Mouse (Mus musculus) hindbrain, embryonic 14.5 days (tissue): ENCODE measurements at regions not wholly inside any gene's neighbourhood (a gene's known extent, or its start where the extent isn't known, plus 50 kb on each side); places are given as distances from the start of the nearest gene placed in this dataset.

Experiments used
- ATAC-seq: fragments of 200-750 bp; cut with Nextera tagmentation; 2 replicates; pipeline ENCODE4 v1.8.0; 2017; ENCODE audit warnings: moderate number of reproducible peaks, mild to moderate bottlenecking, moderate TSS enrichment, moderate library complexity; ENCODE audit not compliant: low FRiP score
- DNase-seq: peaks from one replicate; pipeline ENCODE4 v3.0.0-alpha.2; 2015; ENCODE audit warnings: low spot score
- H3K27ac ChIP-seq: fragments of 300-500 bp; sonication (generic); 2 replicates; pipeline ENCODE4 v1.5.1; 2014; ENCODE audit warnings: mild to moderate bottlenecking, moderate library complexity
- H3K27me3 ChIP-seq: fragments of 300-500 bp; sonication (generic); 2 replicates; pipeline ENCODE4 v1.6.1; 2014; ENCODE audit warnings: mild to moderate bottlenecking, low read length, mixed read lengths; ENCODE audit not compliant: control insufficient read depth, insufficient read depth
- H3K36me3 ChIP-seq: fragments of 300-500 bp; sonication (generic); replicated peaks from 2 replicates; pipeline ENCODE4 v1.6.1; 2014; ENCODE audit not compliant: control insufficient read depth, insufficient read depth
- H3K4me1 ChIP-seq: fragments of 300-500 bp; sonication (generic); replicated peaks from 2 replicates; pipeline ENCODE4 v1.6.1; 2014; ENCODE audit warnings: antibody characterized with exemption, low read length, mixed read lengths; ENCODE audit not compliant: control insufficient read depth, insufficient read depth
- H3K4me2 ChIP-seq: fragments of 300-500 bp; sonication (generic); replicated peaks from 2 replicates; pipeline ENCODE4 v1.6.1; 2014; ENCODE audit warnings: mild to moderate bottlenecking, moderate library complexity
- H3K4me3 ChIP-seq: fragments of 300-500 bp; sonication (generic); replicated peaks from 2 replicates; pipeline ENCODE4 v1.5.1; 2014; ENCODE audit warnings: mild to moderate bottlenecking, low read length
- H3K9ac ChIP-seq: fragments of 300-500 bp; sonication (generic); 2 replicates; pipeline ENCODE4 v1.6.1; 2014
- H3K9me3 ChIP-seq: fragments of 300-500 bp; sonication (generic); 2 replicates; pipeline ENCODE4 v1.6.1; 2016; ENCODE audit warnings: low read length; ENCODE audit not compliant: control insufficient read depth
- WGBS: fragments of 180-500 bp; shearing (Covaris S2); extraction: QIAGEN DNeasy Blood & Tissue Kit; methylation state at CpG from one replicate; pipeline ENCODE4 v1.1.7; 2014; 5-methylcytosine and 5-hydroxymethylcytosine counted together

- no peak overlapping the region for H3K4me2 ChIP-seq
- no peak overlapping the region for H3K4me3 ChIP-seq
- no peak overlapping the region for H3K27ac ChIP-seq
- no peaks in the 10 kb centered on the region for H3K27me3 ChIP-seq
- no peaks in the 10 kb centered on the region for H3K9me3 ChIP-seq
- no peaks in the 10 kb centered on the region for H3K4me1 ChIP-seq
- WGBS, result 92% methylated on average over 6 of the region's 6 CpGs
- DNase-seq (no peak), ATAC-seq (no peak)
- H3K9ac ChIP-seq, result no peak overlapping the region
- H3K36me3 ChIP-seq, result no peaks in the 10 kb centered on the region
Measured at GRCm38 (mm10) chr10:96737972-96738371, 121.2 kb downstream of the Btg1 start.

- 96% methylated on average over 5 of the region's 5 CpGs for WGBS
- no peak for DNase-seq
- H3K9me3 ChIP-seq, result no peaks in the 10 kb centered on the region
Measured at GRCm38 (mm10) chr10:96738606-96739005, 121.8 kb downstream of the Btg1 start.

DNA sequence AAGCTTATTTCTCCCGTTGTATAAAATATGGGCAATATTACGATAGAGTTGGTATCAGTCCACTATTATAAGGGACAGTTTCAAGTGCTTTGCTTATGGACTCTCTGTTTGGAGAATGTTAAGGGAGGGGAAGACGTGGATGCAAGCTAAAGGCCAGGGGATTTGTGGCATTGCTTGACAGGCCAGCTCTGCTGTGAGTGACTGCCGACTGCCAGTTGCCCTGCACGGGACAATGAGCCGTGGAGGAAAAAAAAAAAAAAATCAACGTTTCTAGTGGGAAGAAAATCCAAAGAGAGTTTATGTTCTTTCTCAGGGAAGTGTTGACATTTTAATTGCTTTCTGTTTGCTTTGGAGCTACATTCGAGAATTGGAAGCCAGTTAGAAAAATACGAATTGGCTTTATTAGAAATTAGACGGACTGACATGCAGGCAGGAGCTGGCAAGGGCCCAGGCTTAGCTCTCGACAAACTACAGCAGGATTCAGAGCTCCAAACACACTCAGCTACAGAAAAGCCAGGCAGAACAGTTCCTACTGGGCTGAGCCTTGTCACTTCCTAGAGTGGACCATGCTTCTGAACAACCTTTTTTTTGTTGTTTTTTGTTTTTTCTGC is 127.5 kb downstream of the Btg1 start:
- Histone ChIP-seq H3K9me3 (no peaks in the 10 kb centered on the region), H3K9ac (no peak overlapping the region), H3K4me1 (no peaks in the 10 kb centered on the region; the same call in 1 of the 2 replicates), H3K4me3 (no peak overlapping the region), H3K36me3 (no peaks in the 10 kb centered on the region), H3K27me3 (no peaks in the 10 kb centered on the region), H3K27ac (no peak overlapping the region), H3K4me2 (0 out of 2 replicates have a peak overlapping the region, but pooled peaks have one; percentile 7)
- DNase-seq (peak; percentile 35), ATAC-seq (no peak; the same call in 1 of the 2 replicates)
- 40% methylated on average over 11 of the region's 11 CpGs for WGBS

More at GRCm38 (mm10) chr10:96738606-96739005, 121.8 kb downstream of the Btg1 start:
- Histone ChIP-seq H3K27ac (no peak overlapping the region), H3K27me3 (no peaks in the 10 kb centered on the region), H3K4me3 (no peak overlapping the region), H3K36me3 (no peaks in the 10 kb centered on the region), H3K4me1 (no peaks in the 10 kb centered on the region), H3K4me2 (no peak overlapping the region), H3K9ac (no peak overlapping the region)
- ATAC-seq, result no peak

- no peak overlapping the region for H3K9ac ChIP-seq
- peaks cover 14% of the 10 kb centered on the region; the same call in 1 of the 2 replicates for H3K4me1 ChIP-seq
- no peak overlapping the region for H3K4me2 ChIP-seq
- ATAC-seq (no peak), DNase-seq (peak; percentile 38)
- H3K9me3 ChIP-seq, result no peaks in the 10 kb centered on the region
- 52% methylated on average over 9 of the region's 9 CpGs for WGBS
- 0 out of 2 replicates have a peak overlapping the region, but pooled peaks have one; percentile 2 for H3K27ac ChIP-seq
- no peaks in the 10 kb centered on the region for H3K27me3 ChIP-seq
- no peak overlapping the region for H3K4me3 ChIP-seq
- H3K36me3 ChIP-seq, result no peaks in the 10 kb centered on the region
Measured at GRCm38 (mm10) chr10:96747015-96747663, 130.3 kb downstream of the Btg1 start.

GRCm38 (mm10) chr10:96750861-96751260 is 134.1 kb downstream of the Btg1 start:
- Histone ChIP-seq H3K4me2 (no peak overlapping the region), H3K9me3 (no peaks in the 10 kb centered on the region), H3K4me1 (peaks cover 24% of the 10 kb centered on the region), H3K9ac (no peak overlapping the region), H3K36me3 (no peaks in the 10 kb centered on the region), H3K4me3 (no peak overlapping the region), H3K27ac (no peak overlapping the region), H3K27me3 (no peaks in the 10 kb centered on the region)
- no peak for DNase-seq
- no peak for ATAC-seq
- 55% methylated on average over 5 of the region's 5 CpGs for WGBS

DNA sequence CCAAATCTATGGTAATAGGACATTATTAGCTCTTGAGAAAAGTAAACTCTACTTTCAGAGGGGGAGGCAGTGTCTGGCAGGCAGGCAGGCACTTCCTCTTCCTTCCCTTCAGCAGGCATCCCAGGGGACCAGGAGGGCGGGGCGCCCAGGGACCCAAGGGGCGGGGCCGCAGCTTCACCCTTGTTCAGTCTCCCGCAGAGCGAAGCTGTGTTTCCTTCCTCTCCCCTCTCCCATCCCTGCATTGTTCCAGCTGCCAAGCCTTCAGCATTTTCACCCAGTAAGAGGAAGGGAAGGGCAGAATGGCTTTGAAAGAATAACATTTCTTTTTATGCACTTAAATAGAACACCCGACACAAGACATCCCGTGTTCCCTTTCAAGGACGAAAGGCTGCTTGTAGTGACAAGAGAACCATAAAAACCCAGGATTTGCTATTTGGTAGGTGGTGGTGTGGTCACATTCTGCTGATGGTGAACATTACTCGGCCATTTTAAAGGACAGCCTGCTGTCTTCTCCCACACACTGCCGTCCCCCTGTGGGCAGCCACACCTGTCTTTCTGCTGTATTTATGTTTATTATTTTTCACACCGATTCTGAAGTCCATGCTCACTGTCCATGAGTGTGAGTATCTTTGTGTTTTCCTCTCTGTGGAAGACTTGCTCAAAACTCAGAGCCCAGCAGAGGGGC is 134.9 kb downstream of the Btg1 start:
- Histone ChIP-seq H3K27ac (0 out of 2 replicates have a peak overlapping the region, but pooled peaks have one; percentile 11), H3K4me1 (peaks cover 31% of the 10 kb centered on the region), H3K4me3 (no peak overlapping the region), H3K27me3 (no peaks in the 10 kb centered on the region), H3K36me3 (no peaks in the 10 kb centered on the region), H3K4me2 (peak overlapping the region; percentile 25), H3K9me3 (no peaks in the 10 kb centered on the region), H3K9ac (no peak overlapping the region)
- ATAC-seq, result peak; percentile 63; the same call in 1 of the 2 replicates
- 11% methylated on average over 12 of the region's 12 CpGs for WGBS
- DNase-seq, result peak; percentile 65

DNA sequence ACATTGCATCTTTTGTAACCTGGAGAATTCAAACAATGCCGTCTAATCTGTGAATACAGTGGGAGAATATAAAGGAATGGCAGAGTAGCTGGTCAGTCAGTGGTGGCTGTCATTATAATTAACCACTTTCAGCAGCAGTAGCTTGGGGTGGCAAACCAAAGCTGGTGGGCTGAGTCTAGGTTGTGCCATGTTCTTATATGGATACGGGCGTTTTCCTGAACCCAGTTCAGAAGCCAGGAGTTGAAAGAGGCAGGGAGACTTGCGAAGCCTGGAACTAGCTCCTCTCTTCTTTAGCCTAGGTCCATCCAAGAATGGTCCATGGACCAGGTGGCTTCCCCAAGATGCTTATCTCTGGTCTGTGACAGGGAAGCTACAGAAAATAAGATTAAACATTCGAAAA is 135.7 kb downstream of the Btg1 start:
- no peak overlapping the region for H3K4me2 ChIP-seq
- ATAC-seq (no peak), DNase-seq (no peak)
- no peaks in the 10 kb centered on the region for H3K9me3 ChIP-seq
- no peaks in the 10 kb centered on the region for H3K36me3 ChIP-seq
- H3K27ac ChIP-seq, result no peak overlapping the region
- 88% methylated on average over 5 of the region's 5 CpGs for WGBS
- no peaks in the 10 kb centered on the region for H3K27me3 ChIP-seq
- no peak overlapping the region for H3K9ac ChIP-seq
- peaks cover 32% of the 10 kb centered on the region for H3K4me1 ChIP-seq
- H3K4me3 ChIP-seq, result no peak overlapping the region

DNA sequence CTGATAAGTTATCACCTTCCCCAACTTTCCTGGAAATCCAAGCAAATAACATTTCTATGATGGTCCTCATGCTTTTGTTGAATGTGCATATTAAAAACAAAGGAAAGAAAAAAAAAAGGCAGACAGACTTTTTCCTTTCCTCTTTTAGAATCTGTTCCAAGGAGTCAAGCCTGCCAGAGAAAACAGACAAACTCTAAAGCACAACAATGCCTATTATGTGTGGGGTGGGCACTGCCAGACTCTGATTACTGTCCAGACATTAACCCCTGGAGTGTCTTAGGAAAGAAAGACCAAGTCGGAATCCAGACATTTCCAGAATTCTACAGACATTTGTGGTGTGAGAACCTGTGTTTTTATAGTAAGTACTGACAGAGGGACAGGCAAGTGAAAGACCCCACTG is 136.7 kb downstream of the Btg1 start:
- Histone ChIP-seq H3K9me3 (no peaks in the 10 kb centered on the region), H3K27ac (peak overlapping the region; percentile 69; the same call in 1 of the 2 replicates), H3K4me2 (no peak overlapping the region), H3K4me3 (no peak overlapping the region), H3K27me3 (no peaks in the 10 kb centered on the region), H3K4me1 (peaks cover 32% of the 10 kb centered on the region), H3K9ac (no peak overlapping the region), H3K36me3 (no peaks in the 10 kb centered on the region)
- 26% methylated on average over 1 of the region's 1 CpGs for WGBS
- DNase-seq (no peak), ATAC-seq (no peak)

DNA sequence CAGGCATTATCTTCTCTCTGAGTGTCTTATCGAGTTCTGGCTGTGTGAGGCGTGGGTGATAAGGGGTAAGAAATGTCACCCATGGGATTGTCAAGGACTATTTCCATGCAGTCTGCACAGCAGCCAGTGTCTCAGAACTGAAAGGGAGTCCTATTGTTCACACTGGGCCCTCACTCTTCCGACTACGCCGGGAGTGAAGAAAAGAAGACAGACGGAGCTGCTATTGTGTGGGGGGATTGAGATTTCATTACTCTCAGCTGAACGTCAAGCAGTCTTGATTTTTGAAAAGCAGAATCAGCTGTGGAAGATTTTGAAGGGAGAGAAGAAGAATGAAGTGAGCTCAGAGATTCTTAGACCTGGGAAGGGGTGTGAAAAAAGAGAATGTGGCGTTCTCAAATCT is 138.9 kb downstream of the Btg1 start:
- WGBS, result 9% methylated on average over 8 of the region's 8 CpGs
- Histone ChIP-seq H3K9ac (peak overlapping the region; percentile 7), H3K4me2 (no peak overlapping the region), H3K36me3 (no peaks in the 10 kb centered on the region), H3K9me3 (no peaks in the 10 kb centered on the region), H3K4me3 (no peak overlapping the region), H3K27me3 (no peaks in the 10 kb centered on the region), H3K27ac (peak overlapping the region; percentile 1; the same call in 1 of the 2 replicates), H3K4me1 (peaks cover 31% of the 10 kb centered on the region)
- DNase-seq (no peak), ATAC-seq (peak; percentile 35; the same call in 1 of the 2 replicates)
